Mouse (Mus musculus) central nervous system, embryonic 18 days (tissue): Measurements from ENCODE around the gene Sar1a. TPM values are rescaled to one million over a fixed set of nuclear protein-coding genes. Genes with fewer than 3 reads are reported as not detected.

Experiments
- polyA plus RNA-seq: library from polyadenylated mRNA; depleted of rRNA; stranded (reverse); fragments of >200 nt; gene quantifications from 2 replicates; pipeline ENCODE4 v1.2.3, GENCODE M21; 2012; rRNA removed

Gene Sar1a
- 126 and 138 TPM in 2 replicates for polyA plus RNA-seq

DNA sequence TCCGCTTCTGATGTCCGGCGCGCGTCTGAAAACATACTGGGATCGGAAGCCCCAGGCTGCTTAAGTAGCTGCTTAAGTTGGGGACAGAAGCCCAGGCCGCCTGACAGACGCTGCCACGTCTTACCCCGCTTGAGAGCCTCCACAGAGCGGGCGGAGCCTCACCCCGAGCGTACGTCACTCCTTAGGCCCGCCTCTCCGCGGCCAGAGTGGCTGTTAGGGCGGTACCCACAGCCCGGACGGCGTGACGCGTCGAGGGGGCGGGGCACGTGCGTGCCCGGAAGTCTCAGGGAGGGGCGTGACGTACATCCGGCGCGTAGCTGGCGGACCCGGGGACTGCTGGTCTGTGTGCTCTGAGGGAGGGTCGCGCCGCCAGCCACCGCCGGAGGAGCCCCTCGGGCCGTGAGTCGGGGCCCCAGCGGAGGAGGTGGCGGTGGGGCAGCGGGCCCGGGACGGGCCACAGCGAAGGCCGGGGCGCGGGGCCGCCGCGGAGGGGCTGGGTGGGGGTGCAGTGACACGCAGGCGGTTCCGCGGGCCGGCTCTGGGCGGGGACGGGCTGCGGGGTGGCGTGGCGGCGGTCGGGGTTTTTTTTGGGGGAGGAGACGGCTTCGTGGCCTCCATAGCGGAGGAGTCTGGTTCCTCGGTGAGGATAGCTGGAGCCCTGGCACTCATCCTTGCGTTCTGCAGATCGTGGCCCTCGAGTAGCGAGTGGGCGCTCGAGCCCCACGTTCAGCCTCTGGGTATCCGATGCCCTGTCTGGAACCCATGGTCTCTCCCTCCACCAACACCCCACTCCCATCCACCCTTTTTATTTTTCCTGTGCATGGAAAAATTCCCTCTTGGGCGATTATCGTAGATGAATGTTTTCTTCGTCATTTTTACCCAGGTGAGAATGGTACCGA is at the start of gene Sar1a:
TSS of gene Sar1a (plus strand) at position 285 of the 899 bp plus-strand sequence.

DNA sequence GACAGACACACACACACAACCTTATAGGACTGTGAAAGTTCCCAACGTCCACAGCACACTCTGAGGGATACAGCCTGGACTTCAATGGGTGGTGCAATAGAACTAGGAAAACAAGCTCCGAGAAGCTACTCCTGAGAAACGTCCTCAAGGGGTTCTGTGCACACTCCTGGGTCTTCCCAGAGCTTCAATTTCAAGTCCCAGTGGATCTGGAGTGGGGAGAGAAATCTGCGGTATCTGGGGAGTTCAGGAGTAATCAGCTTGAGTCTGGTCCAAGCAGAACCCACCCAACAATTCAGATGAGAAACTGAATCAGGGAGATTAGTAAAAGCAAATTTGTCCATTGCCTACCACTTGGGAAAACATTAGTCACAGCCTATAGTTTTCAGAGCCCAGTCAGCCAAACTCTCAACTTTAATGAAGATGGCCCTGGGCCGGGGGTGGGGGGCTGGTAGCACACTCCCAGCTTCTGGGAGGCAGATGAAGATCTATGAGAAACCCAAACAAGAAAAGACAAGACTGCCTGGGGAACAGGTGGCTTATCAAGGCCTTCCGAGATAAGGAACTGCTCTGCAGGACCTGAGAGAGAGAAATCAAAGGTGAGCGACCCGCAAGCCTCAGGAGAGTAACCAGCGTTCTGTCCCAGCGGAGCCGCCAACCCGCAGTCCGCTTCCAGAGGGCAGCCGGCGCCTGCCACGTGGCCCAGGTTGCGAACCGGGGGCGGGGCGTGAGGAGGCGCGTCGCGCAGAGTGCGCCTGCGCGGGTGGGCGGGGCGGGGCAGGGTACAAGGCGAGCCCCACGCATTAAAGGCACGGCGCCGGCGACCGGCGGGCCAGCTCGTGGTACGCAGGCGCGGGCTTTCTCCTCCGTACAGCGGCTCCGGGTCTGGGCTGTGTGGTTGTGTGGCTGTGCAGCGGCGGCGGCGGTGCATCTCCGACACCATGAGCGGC is 32.0 kb upstream of the Sar1a start, which contains the start of gene Ppa1:
TSS of gene Ppa1 (plus strand) at position 763 of the 947 bp plus-strand sequence.

DNA sequence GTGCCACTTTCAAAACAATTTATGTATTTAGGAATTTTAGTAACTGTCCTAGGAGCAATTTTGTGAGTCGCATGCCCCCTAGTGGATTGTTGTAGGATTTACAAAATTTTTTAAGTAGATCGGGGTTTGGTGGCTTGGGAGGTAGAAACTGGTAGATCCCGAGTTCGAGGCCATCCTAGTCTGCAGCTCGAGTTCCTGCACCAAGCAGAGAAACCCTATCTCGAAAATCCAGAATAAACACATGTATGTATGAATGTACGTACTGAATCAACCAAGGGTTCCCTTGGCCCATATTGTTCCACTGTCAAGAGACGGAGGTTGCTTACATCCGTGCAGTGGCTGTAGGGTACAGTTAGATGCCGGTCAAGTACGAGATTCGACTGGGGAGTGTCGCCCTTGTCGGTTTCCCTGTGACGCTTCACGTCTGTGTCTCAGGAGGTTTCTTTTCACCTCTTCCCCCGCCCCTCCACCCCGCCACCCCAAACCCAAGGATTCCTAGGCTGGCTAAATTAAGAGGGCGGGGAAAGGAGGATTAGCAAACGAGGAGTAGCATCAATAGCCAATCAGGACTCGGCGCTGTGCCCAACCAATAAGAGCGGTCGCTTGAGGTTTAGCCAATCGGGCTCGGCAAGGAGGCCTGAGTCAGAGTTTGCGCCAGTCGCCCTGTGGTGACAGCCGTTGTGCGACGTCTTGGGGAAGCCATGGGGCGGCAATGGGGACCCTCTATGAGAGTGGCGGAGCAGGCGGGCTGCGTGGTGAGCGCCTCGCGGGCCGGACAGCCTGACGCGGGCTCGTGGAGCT is 15.0 kb downstream of the Sar1a start, which contains the start of gene Tysnd1:
TSS of gene Tysnd1 (plus strand) at position 645 of the 801 bp plus-strand sequence.

DNA sequence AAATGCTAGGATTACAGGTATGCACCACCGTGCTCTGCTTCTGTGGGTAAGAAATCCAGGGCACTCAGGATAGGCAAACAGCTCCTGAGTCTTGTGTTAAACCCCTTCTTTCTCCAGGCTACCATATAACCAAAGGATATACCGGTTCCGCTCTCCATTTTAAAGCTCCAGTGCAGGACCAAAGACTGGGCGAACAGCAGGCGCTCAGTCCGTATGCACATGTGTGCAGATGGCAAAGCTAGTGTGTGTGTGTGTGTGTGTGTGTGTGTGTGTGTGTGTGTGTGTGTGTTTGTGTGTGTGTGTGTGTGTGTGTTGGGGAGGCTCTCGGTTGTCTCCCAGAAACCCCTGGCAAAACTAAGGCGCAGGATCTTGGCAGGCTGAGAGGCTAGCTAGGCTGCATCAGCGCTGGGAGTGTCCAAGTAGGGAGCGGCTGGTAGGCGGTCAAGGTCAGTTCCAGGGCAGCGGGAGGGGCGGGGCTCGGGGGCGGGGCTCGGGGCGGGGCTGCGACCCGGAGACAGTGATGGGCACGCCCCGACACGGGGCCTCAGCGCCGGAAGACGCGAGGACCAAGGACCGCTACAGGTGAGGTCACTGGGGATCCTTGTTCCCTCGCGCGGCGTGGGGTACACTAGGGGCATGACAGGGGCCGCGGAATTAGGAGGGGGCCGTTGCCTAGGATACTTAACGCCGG is 34.8 kb downstream of the Sar1a start, which contains the start of gene Aifm2:
TSS of gene Aifm2 (plus strand) at position 493 of the 691 bp plus-strand sequence.

Other genes starting within 250 kb of the Sar1a start
- gene Eif4ebp2, start 227.6 kb upstream of the Sar1a start, polyA plus RNA-seq, result 38.5 and 43.5 TPM in 2 replicates
- 21.4 and 24.4 TPM in 2 replicates for gene Lrrc20, start 204.5 kb upstream of the Sar1a start, polyA plus RNA-seq
- gene Npffr1, start 84.8 kb upstream of the Sar1a start, polyA plus RNA-seq, result 1.4 and 1.5 TPM in 2 replicates
- 162 and 163 TPM in 2 replicates for gene Ppa1, start 31.7 kb upstream of the Sar1a start, polyA plus RNA-seq
- 34.8 and 38.6 TPM in 2 replicates for gene Tysnd1, start 15.2 kb downstream of the Sar1a start, polyA plus RNA-seq
- 10.9 and 13.3 TPM in 2 replicates for gene Aifm2, start 35.0 kb downstream of the Sar1a start, polyA plus RNA-seq
- gene H2afy2, start 103.8 kb downstream of the Sar1a start, polyA plus RNA-seq, result 134 and 147 TPM in 2 replicates